Mouse (Mus musculus): ENCODE measurements around the gene Sh3pxd2a. TPM values are rescaled to one million over a fixed set of nuclear protein-coding genes. Genes with fewer than 3 reads are reported as not detected.

The Sh3pxd2a gene
- polyA plus RNA-seq, 1 experiment, result 12.1 TPM

- Histone ChIP-seq H3K4me1 (ENCODE audit: control insufficient read depth, insufficient read depth, insufficient read length) (peaks cover 67% of the 10 kb centered on the region), H3K4me3 (ENCODE audit: extremely low read depth, insufficient read depth, insufficient read length) (no peak overlapping the region), H3K27me3 (ENCODE audit: control insufficient read depth, insufficient read depth, low read length) (no peaks in the 10 kb centered on the region), H3K36me3 (ENCODE audit: control insufficient read depth, insufficient read depth, low read length) (no peaks in the 10 kb centered on the region), H3K27ac (ENCODE audit: insufficient read depth, low read length) (peak overlapping the region; percentile 44)
- DNase-seq (ENCODE audit: low read depth in 1 of 2, low spot score in 2 of 2), result no peak
- no peak for TF ChIP-seq CTCF (IDR thresholded peaks at IDR 0.05; ENCODE audit: extremely low read depth, insufficient read depth, insufficient read length, insufficient replicate concordance)
- no peak for TF ChIP-seq POLR2A (IDR thresholded peaks at IDR 0.05; ENCODE audit: low read depth, low read length)
- WGBS, result 87% methylated on average over 7 of the region's 7 CpGs
Measured at GRCm38 (mm10) chr19:47453352-47453751, 10.8 kb downstream of the Sh3pxd2a start.

GRCm38 (mm10) chr19:47452682-47453081, 11.5 kb downstream of the Sh3pxd2a start:
- peaks cover 71% of the 10 kb centered on the region for H3K4me1 ChIP-seq (ENCODE audit: control insufficient read depth, insufficient read depth, insufficient read length)
- no peak overlapping the region for H3K4me3 ChIP-seq (ENCODE audit: extremely low read depth, insufficient read depth, insufficient read length)
- H3K27ac ChIP-seq (ENCODE audit: insufficient read depth, low read length), result no peak overlapping the region
- H3K36me3 ChIP-seq (ENCODE audit: control insufficient read depth, insufficient read depth, low read length), result no peaks in the 10 kb centered on the region
- 87% methylated on average over 10 of the region's 10 CpGs for WGBS
- no peaks in the 10 kb centered on the region for H3K27me3 ChIP-seq (ENCODE audit: control insufficient read depth, insufficient read depth, low read length)
- TF ChIP-seq CTCF (IDR thresholded peaks at IDR 0.05; ENCODE audit: extremely low read depth, insufficient read depth, insufficient read length, insufficient replicate concordance) (no peak), POLR2A (IDR thresholded peaks at IDR 0.05; ENCODE audit: low read depth, low read length) (no peak)
- no peak for DNase-seq (ENCODE audit: low read depth in 1 of 2, low spot score in 2 of 2)

GRCm38 (mm10) chr19:47452211-47452610, 12.0 kb downstream of the Sh3pxd2a start:
- DNase-seq (ENCODE audit: low read depth in 1 of 2, low spot score in 2 of 2), result no peak
- H3K36me3 ChIP-seq (ENCODE audit: control insufficient read depth, insufficient read depth, low read length), result no peaks in the 10 kb centered on the region
- H3K4me3 ChIP-seq (ENCODE audit: extremely low read depth, insufficient read depth, insufficient read length), result no peak overlapping the region
- WGBS, result 82% methylated on average over 7 of the region's 7 CpGs
- no peaks in the 10 kb centered on the region for H3K27me3 ChIP-seq (ENCODE audit: control insufficient read depth, insufficient read depth, low read length)
- no peak for TF ChIP-seq POLR2A (IDR thresholded peaks at IDR 0.05; ENCODE audit: low read depth, low read length)
- TF ChIP-seq CTCF (IDR thresholded peaks at IDR 0.05; ENCODE audit: extremely low read depth, insufficient read depth, insufficient read length, insufficient replicate concordance), result no peak
- H3K4me1 ChIP-seq (ENCODE audit: control insufficient read depth, insufficient read depth, insufficient read length), result peaks cover 75% of the 10 kb centered on the region
- no peak overlapping the region for H3K27ac ChIP-seq (ENCODE audit: insufficient read depth, low read length)

GRCm38 (mm10) chr19:47451476-47452113, 12.6 kb downstream of the Sh3pxd2a start:
- Histone ChIP-seq H3K27ac (ENCODE audit: insufficient read depth, low read length) (peak overlapping the region; percentile 97), H3K4me1 (ENCODE audit: control insufficient read depth, insufficient read depth, insufficient read length) (peaks cover 79% of the 10 kb centered on the region), H3K27me3 (ENCODE audit: control insufficient read depth, insufficient read depth, low read length) (no peaks in the 10 kb centered on the region), H3K36me3 (ENCODE audit: control insufficient read depth, insufficient read depth, low read length) (no peaks in the 10 kb centered on the region), H3K4me3 (ENCODE audit: extremely low read depth, insufficient read depth, insufficient read length) (no peak overlapping the region)
- WGBS, result 47% methylated on average over 10 of the region's 10 CpGs
- TF ChIP-seq POLR2A (IDR thresholded peaks at IDR 0.05; ENCODE audit: low read depth, low read length) (no peak), CTCF (IDR thresholded peaks at IDR 0.05; ENCODE audit: extremely low read depth, insufficient read depth, insufficient read length, insufficient replicate concordance) (no peak)
- peak in 1 of 2 experiments; percentile 35 for DNase-seq (ENCODE audit: low read depth in 1 of 2, low spot score in 2 of 2)

- H3K4me3 ChIP-seq (ENCODE audit: extremely low read depth, insufficient read depth, insufficient read length), result peak overlapping the region; percentile 14; the same call in 1 of the 2 replicates
- peak in 1 of 2 experiments; percentile 41 for DNase-seq (ENCODE audit: low read depth in 1 of 2, low spot score in 2 of 2)
- H3K4me1 ChIP-seq (ENCODE audit: control insufficient read depth, insufficient read depth, insufficient read length), result peaks cover 83% of the 10 kb centered on the region
- H3K27ac ChIP-seq (ENCODE audit: insufficient read depth, low read length), result peak overlapping the region; percentile 97
- H3K36me3 ChIP-seq (ENCODE audit: control insufficient read depth, insufficient read depth, low read length), result no peaks in the 10 kb centered on the region
- 36% methylated on average over 8 of the region's 8 CpGs for WGBS
- TF ChIP-seq POLR2A (IDR thresholded peaks at IDR 0.05; ENCODE audit: low read depth, low read length), result peak; percentile 8; the same call in 1 of the 2 replicates
- no peak for TF ChIP-seq CTCF (IDR thresholded peaks at IDR 0.05; ENCODE audit: extremely low read depth, insufficient read depth, insufficient read length, insufficient replicate concordance)
- H3K27me3 ChIP-seq (ENCODE audit: control insufficient read depth, insufficient read depth, low read length), result no peaks in the 10 kb centered on the region
Measured at GRCm38 (mm10) chr19:47450261-47451137, 13.7 kb downstream of the Sh3pxd2a start.

GRCm38 (mm10) chr19:47449513-47450227, 14.5 kb downstream of the Sh3pxd2a start:
- H3K36me3 ChIP-seq (ENCODE audit: control insufficient read depth, insufficient read depth, low read length), result no peaks in the 10 kb centered on the region
- H3K4me1 ChIP-seq (ENCODE audit: control insufficient read depth, insufficient read depth, insufficient read length), result peaks cover 79% of the 10 kb centered on the region
- no peak for DNase-seq (ENCODE audit: low read depth in 1 of 2, low spot score in 2 of 2)
- no peak overlapping the region for H3K4me3 ChIP-seq (ENCODE audit: extremely low read depth, insufficient read depth, insufficient read length)
- peak overlapping the region; percentile 97 for H3K27ac ChIP-seq (ENCODE audit: insufficient read depth, low read length)
- 29% methylated on average over 4 of the region's 4 CpGs for WGBS
- TF ChIP-seq CTCF (IDR thresholded peaks at IDR 0.05; ENCODE audit: extremely low read depth, insufficient read depth, insufficient read length, insufficient replicate concordance) (no peak), POLR2A (IDR thresholded peaks at IDR 0.05; ENCODE audit: low read depth, low read length) (no peak)
- H3K27me3 ChIP-seq (ENCODE audit: control insufficient read depth, insufficient read depth, low read length), result no peaks in the 10 kb centered on the region
